Mouse (Mus musculus): ENCODE results near the gene Wnk2. TPM values are rescaled to one million over a fixed set of nuclear protein-coding genes. Genes with fewer than 3 reads are reported as not detected.

Wnk2 gene
- total RNA-seq, 2 experiments from 2014 or later = 10.1 to 10.5 TPM

DNA sequence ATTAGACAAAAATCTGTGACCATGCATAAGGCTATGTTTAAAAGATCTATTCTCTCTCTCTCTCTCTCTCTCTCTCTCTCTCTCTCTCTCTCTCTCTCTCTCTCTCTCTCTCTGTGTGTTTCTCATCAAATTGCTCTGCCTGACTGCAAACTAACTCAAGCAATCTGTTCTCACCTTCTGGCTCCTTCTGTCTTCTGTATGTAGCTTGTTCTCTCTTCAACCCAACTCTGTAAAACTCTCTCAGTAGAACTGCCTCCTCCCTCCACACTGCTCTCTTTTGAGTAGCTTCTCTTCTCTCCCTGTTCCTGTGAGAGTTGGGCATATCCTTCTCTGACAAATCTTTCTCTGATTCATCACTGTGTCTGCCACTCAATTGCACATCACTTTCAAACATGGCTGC is 154.9 kb downstream of the Wnk2 start:
- no peak for DNase-seq (ENCODE audit: low spot score in 2 of 2)

DNA sequence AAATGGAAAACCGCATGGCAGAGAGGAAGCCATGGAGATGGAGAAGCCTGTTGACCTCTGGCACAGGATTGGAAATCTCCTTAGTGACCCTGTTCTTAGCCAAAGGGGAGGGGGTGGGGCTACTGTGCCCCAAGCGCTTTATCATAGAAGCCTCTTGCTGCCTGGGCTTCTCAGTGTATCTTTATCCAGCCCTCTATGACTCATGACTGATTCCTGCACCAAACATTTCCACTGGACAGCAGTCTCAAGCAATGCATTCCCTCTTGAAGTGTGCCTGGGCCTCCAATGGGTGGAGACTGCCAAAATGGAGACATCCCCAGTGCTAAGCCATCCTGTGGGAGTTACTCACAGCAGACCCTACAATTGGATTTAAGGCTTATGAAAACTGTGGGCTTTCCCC is 157.7 kb downstream of the Wnk2 start:
- no peak for DNase-seq (ENCODE audit: low spot score in 2 of 2)

Other genes with a start within 250 kb of the Wnk2 start
- gene Fam120a, start 180.0 kb downstream of the Wnk2 start, total RNA-seq (2021) = 100 to 1,000 TPM; 171 to 179 TPM
- 10 to 100 TPM; 49.0 to 51.9 TPM for gene Ninj1, start 39.5 kb upstream of the Wnk2 start, total RNA-seq (2021)
- 10 to 100 TPM; 48.9 to 62.7 TPM for gene Card19, start 68.0 kb upstream of the Wnk2 start, total RNA-seq (2021)
- gene Susd3, start 100.7 kb upstream of the Wnk2 start, total RNA-seq (2021) = 10 to 100 TPM in 1 of 2 experiments, 1 to 10 TPM in 1; 8.2 to 11.3 TPM
- 1 to 10 TPM; 5.3 to 6.0 TPM for gene Fgd3, start 172.3 kb upstream of the Wnk2 start, total RNA-seq (2021)
- 10 to 100 TPM; 33.5 to 35.9 TPM for gene Bicd2, start 193.6 kb upstream of the Wnk2 start, total RNA-seq (2021)

Measured in adrenal gland, postnatal 4 days (tissue).